33 mouse cellular contexts compared by ENCODE assay signal in the genomic region with DNA sequence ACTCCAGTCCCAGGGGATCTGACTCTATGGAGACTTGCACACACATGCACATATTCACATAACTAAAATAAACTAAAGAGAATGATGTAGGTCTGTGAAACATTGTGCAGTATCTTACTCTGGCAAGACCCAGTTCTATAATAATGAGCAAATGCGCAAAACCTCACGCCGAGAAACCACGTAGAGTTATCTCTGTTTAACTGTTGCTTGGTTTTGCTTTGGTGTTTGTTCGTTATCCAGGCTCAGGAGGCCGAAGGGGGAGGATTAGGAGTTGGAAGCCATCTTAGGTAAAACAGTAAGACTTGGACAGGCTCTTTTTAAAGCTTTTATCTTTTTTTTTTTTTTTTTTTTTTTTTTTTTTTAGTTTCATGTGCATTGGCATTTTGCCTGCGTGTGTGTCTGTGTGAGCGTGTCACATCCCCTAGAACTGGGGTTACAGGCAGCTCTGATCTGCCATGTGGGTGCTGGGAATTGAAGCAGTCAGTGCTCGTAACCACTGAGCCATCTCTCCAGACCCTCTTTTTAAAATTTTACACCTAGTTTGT. TPM values are rescaled to one million over a fixed set of nuclear protein-coding genes. Genes with fewer than 3 reads are reported as not detected.
A peak's percentile ranks its signal among the peaks of the same experiment; 100 is the strongest.
DNase-seq lines count a peak whose midpoint lies in the region; ATAC-seq and TF ChIP-seq lines count a peak whose summit lies in the region.
"Had no signal": no experiment of that assay in that cellular context is flagged by ENCODE, and none has a peak within 500 bp of the region (broad histone marks: within the 10 kb centered on the region; RNA-seq: fewer than 3 reads in every experiment).

No protein-coding gene starts in this region.

- H3K4me1 ChIP-seq in liver, embryonic 15.5 days (replicated peaks), result peaks cover 57% of the 10 kb centered on the region
- peaks cover 53% of the 10 kb centered on the region for H3K4me1 ChIP-seq in liver, embryonic 12.5 days
- H3K4me1 ChIP-seq in MEL (ENCODE audit: control insufficient read depth in 1 of 2, insufficient read depth in 2 of 2, low read length in 2 of 2), result peaks cover 27 to 46% of the 10 kb centered on the region in 2 experiments

- H3K9me3 ChIP-seq in liver, embryonic 15.5 days (replicated peaks), result no peaks in the 10 kb centered on the region
- no peaks in the 10 kb centered on the region for H3K9me3 ChIP-seq in liver, embryonic 12.5 days (replicated peaks)
- H3K9me3 ChIP-seq in MEL (replicated peaks; ENCODE audit: insufficient read depth, low read length), result no peaks in the 10 kb centered on the region
- H3K9me3 ChIP-seq: embryonic facial prominence, embryonic 12.5 days; embryonic facial prominence, embryonic 15.5 days; G1E; hindbrain, embryonic 10.5 days; hindbrain, embryonic 13.5 days had no signal

- peaks cover 20% of the 10 kb centered on the region for H3K79me2 ChIP-seq in MEL (ENCODE audit: control insufficient read depth, insufficient read depth, low read length, poor library complexity)

- H3K4me2 ChIP-seq in liver, embryonic 15.5 days, result no peak overlapping the region
- no peak overlapping the region for H3K4me2 ChIP-seq in liver, embryonic 12.5 days
- H3K4me2 ChIP-seq: embryonic facial prominence, embryonic 12.5 days; embryonic facial prominence, embryonic 15.5 days; heart, embryonic 11.5 days; hindbrain, embryonic 13.5 days had no signal

- H3K27me3 ChIP-seq in liver, embryonic 15.5 days, result no peaks in the 10 kb centered on the region
- no peaks in the 10 kb centered on the region for H3K27me3 ChIP-seq in liver, embryonic 12.5 days (replicated peaks)
- H3K27me3 ChIP-seq in MEL (ENCODE audit: control insufficient read depth in 1 of 2, insufficient read depth in 2 of 2, low read length in 2 of 2), result no peaks in the 10 kb centered on the region
- H3K27me3 ChIP-seq: embryonic facial prominence, embryonic 12.5 days; embryonic facial prominence, embryonic 15.5 days; hindbrain, embryonic 13.5 days had no signal

- no peak for TF ChIP-seq POLR2A in MEL (IDR thresholded peaks at IDR 0.05; ENCODE audit: control insufficient read depth in 1 of 2, insufficient read depth in 1 of 2, low read depth in 1 of 2, low read length in 2 of 2, poor library complexity in 1 of 2)

- no peak overlapping the region for H3K4me3 ChIP-seq in liver, embryonic 15.5 days (replicated peaks)
- no peak overlapping the region for H3K4me3 ChIP-seq in liver, embryonic 12.5 days
- peak overlapping the region; percentile 8 to 33; a peak in 3 of 4 replicates for H3K4me3 ChIP-seq in MEL (ENCODE audit: control insufficient read depth in 1 of 2, insufficient read depth in 1 of 2, low read depth in 2 of 2, low read length in 2 of 2)
- H3K4me3 ChIP-seq: embryonic facial prominence, embryonic 12.5 days; embryonic facial prominence, embryonic 15.5 days; gastrocnemius, adult 2 months; hindbrain, embryonic 10.5 days; hindbrain, embryonic 13.5 days had no signal

- WGBS in liver, embryonic 15.5 days (ENCODE audit: insufficient replicate concordance), result 38% methylated on average over 9 of the region's 9 CpGs
- 57% methylated on average over 9 of the region's 9 CpGs for WGBS in liver, embryonic 12.5 days (ENCODE audit: insufficient replicate concordance)

- peak; percentile 7 to 75; a peak in 1 of 4 replicates for TF ChIP-seq EP300 in MEL (IDR thresholded peaks at IDR 0.05; ENCODE audit: low read depth in 1 of 2, low read length in 2 of 2)

- ATAC-seq in liver, embryonic 15.5 days (ENCODE audit: insufficient read depth), result no peak
- no peak for ATAC-seq in liver, embryonic 12.5 days
- ATAC-seq in megakaryocyte-erythroid progenitor cell, adult 5-6 weeks (replicated peaks; ENCODE audit: low FRiP score, low TSS enrichment, poor library complexity, severe bottlenecking), result peak; percentile 24; the same call in 1 of the 2 replicates
- ATAC-seq: activated CD4-positive, CD25-positive, alpha-beta regulatory T cell, adult 4 months; CD4-positive, CD25-positive, alpha-beta regulatory T cell, adult 4 months; forebrain, embryonic 14.5 days; forebrain, postnatal 0 days; hindbrain, embryonic 16.5 days had no signal

- TF ChIP-seq CTCF in MEL (IDR thresholded peaks at IDR 0.05 in 2 of 3, conservative IDR thresholded peaks at IDR 0.05 in 1 of 3; ENCODE audit: control insufficient read depth in 1 of 3, insufficient read depth in 1 of 3, low read depth in 2 of 3, low read length in 3 of 3, poor library complexity in 1 of 3, severe bottlenecking in 1 of 3), result no peak

- no peak for TF ChIP-seq RAD21 in MEL (IDR thresholded peaks at IDR 0.05; ENCODE audit: low read depth, low read length)

- H3K9ac ChIP-seq in liver, embryonic 15.5 days, result no peak overlapping the region
- H3K9ac ChIP-seq in liver, embryonic 12.5 days, result no peak overlapping the region
- peak overlapping the region; percentile 57 for H3K9ac ChIP-seq in MEL (ENCODE audit: control insufficient read depth, low read depth, low read length, poor library complexity, severe bottlenecking)
- H3K9ac ChIP-seq: embryonic facial prominence, embryonic 12.5 days; embryonic facial prominence, embryonic 15.5 days; forebrain, postnatal 0 days; hindbrain, embryonic 13.5 days had no signal

- H3K36me3 ChIP-seq in liver, embryonic 15.5 days (replicated peaks), result no peaks in the 10 kb centered on the region
- H3K36me3 ChIP-seq in liver, embryonic 12.5 days, result peaks cover 4% of the 10 kb centered on the region; the same call in 1 of the 2 replicates
- peaks cover 1 to 32% of the 10 kb centered on the region in 2 experiments; a peak in 3 of 4 replicates for H3K36me3 ChIP-seq in MEL (ENCODE audit: control insufficient read depth in 1 of 2, insufficient read depth in 2 of 2, low read length in 2 of 2)

- 0 out of 2 replicates have a peak overlapping the region, but pooled peaks have one; percentile 34 for H3K27ac ChIP-seq in liver, embryonic 15.5 days (replicated peaks)
- H3K27ac ChIP-seq in liver, embryonic 12.5 days, result no peak overlapping the region
- H3K27ac ChIP-seq in MEL (ENCODE audit: control insufficient read depth, low read depth, low read length), result peak overlapping the region; percentile 95
- H3K27ac ChIP-seq: embryonic facial prominence, embryonic 12.5 days; embryonic facial prominence, embryonic 15.5 days; gastrocnemius, adult 2 months; hindbrain, embryonic 10.5 days; hindbrain, embryonic 13.5 days had no signal

- peak; percentile 81 for DNase-seq in MEL (ENCODE audit: low read depth, low spot score)
- no peak for DNase-seq in heart, postnatal 4 days
- DNase-seq in right cerebral cortex, postnatal 36 days (ENCODE audit: low spot score in 2 of 2), result no peak
- DNase-seq: adrenal gland, adult 8-10 months; adrenal gland, postnatal 25 days; cerebellum, adult 18-20 months; cerebellum, adult 9-11 months; cerebellum, postnatal 25 days; forebrain, postnatal 0 days; gastrocnemius, adult 2 months; gastrocnemius, postnatal 14 days; heart, adult 11 months had no signal

RNA-seq across cellular contexts. Expression of a gene that starts 2.2 kb away (rescaled TPM):
- polyA plus RNA-seq in liver, embryonic 15.5 days (2015; fragmentation: Nextera tagmentation; extraction: Ambion mirVana), result 29.4 and 33.3 TPM in 2 replicates
- polyA plus RNA-seq in liver, embryonic 12.5 days (2016; fragmentation: Nextera tagmentation; extraction: Ambion mirVana), result 41.6 and 43.1 TPM in 2 replicates
- 30.7 and 32.9 TPM in 2 replicates for total RNA-seq in MEL (2012; rRNA removed)
- polyA plus RNA-seq in MEL (2012; ENCODE audit: insufficient read depth in 1 of 2, insufficient read length in 2 of 2, low read depth in 1 of 2, low replicate concordance in 2 of 2, missing spikeins in 1 of 2), result 10 to 100 TPM in 1 of 2 experiments, not detected in 1; 52.7 TPM
- total RNA-seq in megakaryocyte-erythroid progenitor cell, adult 5-6 weeks (2014; fragmentation: Nextera tagmentation), result 34.3 and 39.7 TPM in 2 replicates
- 10.3 and 12.8 TPM in 2 replicates for total RNA-seq in megakaryocyte-erythroid progenitor cell, adult 5-6 weeks (2017)
- 10 to 100 TPM; 14.4 to 14.5 TPM for total RNA-seq in heart, postnatal 4 days (2021)

RNA-seq across cellular contexts. Expression of a gene that starts 3.0 kb away (rescaled TPM):
- polyA plus RNA-seq in liver, embryonic 15.5 days (2015; fragmentation: Nextera tagmentation; extraction: Ambion mirVana), result 25.9 and 26.0 TPM in 2 replicates
- 28.5 and 29.0 TPM in 2 replicates for polyA plus RNA-seq in liver, embryonic 12.5 days (2016; fragmentation: Nextera tagmentation; extraction: Ambion mirVana)
- total RNA-seq in MEL (2012; rRNA removed), result 31.8 and 35.7 TPM in 2 replicates
- 10 to 100 TPM in 1 of 2 experiments, not detected in 1; 72.4 TPM for polyA plus RNA-seq in MEL (2012; ENCODE audit: insufficient read depth in 1 of 2, insufficient read length in 2 of 2, low read depth in 1 of 2, low replicate concordance in 2 of 2, missing spikeins in 1 of 2)
- 85.8 and 107 TPM in 2 replicates for total RNA-seq in megakaryocyte-erythroid progenitor cell, adult 5-6 weeks (2014; fragmentation: Nextera tagmentation)
- 41.4 and 49.7 TPM in 2 replicates for total RNA-seq in megakaryocyte-erythroid progenitor cell, adult 5-6 weeks (2017)
- total RNA-seq in heart, postnatal 4 days (2021), result 10 to 100 TPM; 56.4 to 58.3 TPM

RNA-seq across cellular contexts. Expression of a gene that starts 13.5 kb away (rescaled TPM):
- not detected in 2 replicates for polyA plus RNA-seq in liver, embryonic 15.5 days (2015; fragmentation: Nextera tagmentation; extraction: Ambion mirVana)
- polyA plus RNA-seq in liver, embryonic 12.5 days (2016; fragmentation: Nextera tagmentation; extraction: Ambion mirVana), result not detected in 2 replicates
- total RNA-seq in MEL (2012; rRNA removed), result not detected in 2 replicates
- polyA plus RNA-seq in MEL (2012; ENCODE audit: insufficient read depth in 1 of 2, insufficient read length in 2 of 2, low read depth in 1 of 2, low replicate concordance in 2 of 2, missing spikeins in 1 of 2), result under 1 TPM in 1 of 2 experiments, not detected in 1; 0.11 TPM
- total RNA-seq in megakaryocyte-erythroid progenitor cell, adult 5-6 weeks (2014; fragmentation: Nextera tagmentation), result not detected in 2 replicates
- not detected in 2 replicates for total RNA-seq in megakaryocyte-erythroid progenitor cell, adult 5-6 weeks (2017)
- not detected for total RNA-seq in heart, postnatal 4 days (2021)
- total RNA-seq: adrenal gland, adult 8-10 months; adrenal gland, postnatal 25 days; common myeloid progenitor, adult 5-6 weeks; forebrain, postnatal 0 days; G1E; gastrocnemius, adult 2 months; gastrocnemius, postnatal 14 days; gastrocnemius, postnatal 4 days; heart, adult 8-10 months; heart, postnatal 25 days had no signal
- polyA plus RNA-seq: activated CD4-positive, CD25-positive, alpha-beta regulatory T cell, adult 4 months; C2C12; CD4-positive, CD25-positive, alpha-beta regulatory T cell, adult 4 months; forebrain, embryonic 11.5 days; forebrain, embryonic 14.5 days; G1E; heart, embryonic 11.5 days; heart, embryonic 14.5 days; heart, postnatal 0 days had no signal

RNA-seq across cellular contexts. Expression of a gene that starts 19.3 kb away (rescaled TPM):
- 9.4 and 10.2 TPM in 2 replicates for polyA plus RNA-seq in liver, embryonic 15.5 days (2015; fragmentation: Nextera tagmentation; extraction: Ambion mirVana)
- 14.5 and 16.1 TPM in 2 replicates for polyA plus RNA-seq in liver, embryonic 12.5 days (2016; fragmentation: Nextera tagmentation; extraction: Ambion mirVana)
- total RNA-seq in MEL (2012; rRNA removed), result 32.9 and 39.9 TPM in 2 replicates
- 10 to 100 TPM in 1 of 2 experiments, not detected in 1; 63.9 TPM for polyA plus RNA-seq in MEL (2012; ENCODE audit: insufficient read depth in 1 of 2, insufficient read length in 2 of 2, low read depth in 1 of 2, low replicate concordance in 2 of 2, missing spikeins in 1 of 2)
- 21.5 and 26.4 TPM in 2 replicates for total RNA-seq in megakaryocyte-erythroid progenitor cell, adult 5-6 weeks (2014; fragmentation: Nextera tagmentation)
- total RNA-seq in megakaryocyte-erythroid progenitor cell, adult 5-6 weeks (2017), result 17.9 and 24.5 TPM in 2 replicates
- total RNA-seq in heart, postnatal 4 days (2021), result 1 to 10 TPM; 1.1 to 1.8 TPM

RNA-seq across cellular contexts. Expression of a gene that starts 27.7 kb away (rescaled TPM):
- polyA plus RNA-seq in liver, embryonic 15.5 days (2015; fragmentation: Nextera tagmentation; extraction: Ambion mirVana), result 12.2 and 12.4 TPM in 2 replicates
- 20.4 and 22.3 TPM in 2 replicates for polyA plus RNA-seq in liver, embryonic 12.5 days (2016; fragmentation: Nextera tagmentation; extraction: Ambion mirVana)
- 19.2 and 21.3 TPM in 2 replicates for total RNA-seq in MEL (2012; rRNA removed)
- 10 to 100 TPM in 1 of 2 experiments, not detected in 1; 51.4 TPM for polyA plus RNA-seq in MEL (2012; ENCODE audit: insufficient read depth in 1 of 2, insufficient read length in 2 of 2, low read depth in 1 of 2, low replicate concordance in 2 of 2, missing spikeins in 1 of 2)
- 24.9 and 32.6 TPM in 2 replicates for total RNA-seq in megakaryocyte-erythroid progenitor cell, adult 5-6 weeks (2014; fragmentation: Nextera tagmentation)
- total RNA-seq in megakaryocyte-erythroid progenitor cell, adult 5-6 weeks (2017), result 11.3 and 15.6 TPM in 2 replicates
- total RNA-seq in heart, postnatal 4 days (2021), result 10 to 100 TPM; 19.3 to 19.9 TPM

Comparison
In these comparisons a context has a peak if more than half of its experiments do, and no peak if none do; other contexts are left out.
1. H3K4me3 ChIP-seq: peak in MEL (2 of 2); none in liver, embryonic 15.5 days (single experiment) and liver, embryonic 12.5 days (single experiment).